Mouse (Mus musculus): ENCODE measurements at regions not wholly inside any gene's neighbourhood (a gene's known extent, or its start where the extent isn't known, plus 50 kb on each side); places are given as distances from the start of the nearest gene placed in this dataset.
A peak's percentile ranks its signal among the peaks of the same experiment; 100 is the strongest.
"Not testable (repeated sequence)": the region's sequence is repeated elsewhere in the genome, so short reads cannot be mapped to it uniquely, and the experiment has no call there.

GRCm38 (mm10) chr6:37707671-37708070, 162.9 kb upstream of the Trim24 start:
- not testable (repeated sequence) for H3K4me1 ChIP-seq

GRCm38 (mm10) chr6:37711766-37712165, 158.8 kb upstream of the Trim24 start:
- Histone ChIP-seq H3K9me3 (peaks cover 5% of the 10 kb centered on the region; the same call in 1 of the 2 replicates), H3K27me3 (replicated peaks; ENCODE audit: low read depth, poor library complexity, severe bottlenecking) (no peaks in the 10 kb centered on the region), H3K27ac (replicated peaks) (no peak overlapping the region), H3K4me3 (no peak overlapping the region), H3K36me3 (replicated peaks) (no peaks in the 10 kb centered on the region), H3K4me1 (peaks cover 7% of the 10 kb centered on the region)
- 81% methylated on average over 1 of the region's 1 CpGs for WGBS
- DNase-seq (ENCODE audit: low spot score), result no peak

More at GRCm38 (mm10) chr6:37707671-37708070, 162.9 kb upstream of the Trim24 start:
- H3K4me3 ChIP-seq; H3K27me3 ChIP-seq (replicated peaks; ENCODE audit: low read depth, poor library complexity, severe bottlenecking); H3K27ac ChIP-seq (replicated peaks); H3K36me3 ChIP-seq (replicated peaks); DNase-seq (ENCODE audit: low spot score); H3K9me3 ChIP-seq: not testable (repeated sequence)
- 75% methylated on average over 1 of the region's 1 CpGs for WGBS

DNA sequence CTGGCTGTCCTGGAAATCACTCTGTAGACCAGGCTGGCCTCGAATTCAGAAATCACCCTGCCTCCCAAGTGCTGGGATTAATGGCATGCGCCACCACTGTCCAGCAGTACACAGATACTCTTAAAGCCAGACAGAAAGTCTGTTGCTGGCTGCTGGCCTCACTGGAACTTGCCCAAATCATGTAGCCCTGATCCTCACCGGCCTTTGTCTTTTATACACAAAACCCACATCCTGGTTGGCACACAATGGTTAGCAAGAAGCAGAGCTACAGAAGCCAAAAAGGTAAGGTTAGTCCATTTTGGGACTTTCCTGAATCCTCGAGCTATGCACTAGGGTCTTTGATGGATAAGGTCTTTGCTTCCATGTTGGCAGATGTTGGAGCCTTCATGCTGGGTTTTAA, 157.2 kb upstream of the Trim24 start:
- no peaks in the 10 kb centered on the region for H3K9me3 ChIP-seq
- no peaks in the 10 kb centered on the region for H3K27me3 ChIP-seq (replicated peaks; ENCODE audit: low read depth, poor library complexity, severe bottlenecking)
- no peak overlapping the region for H3K4me3 ChIP-seq
- no peak for DNase-seq (ENCODE audit: low spot score)
- no peak overlapping the region for H3K27ac ChIP-seq (replicated peaks)
- no peaks in the 10 kb centered on the region for H3K36me3 ChIP-seq (replicated peaks)
- peaks cover 7% of the 10 kb centered on the region for H3K4me1 ChIP-seq
- 86% methylated on average over 4 of the region's 4 CpGs for WGBS

GRCm38 (mm10) chr6:37714223-37714928, 156.2 kb upstream of the Trim24 start:
- 23% methylated on average over 6 of the region's 6 CpGs for WGBS
- Histone ChIP-seq H3K27me3 (replicated peaks; ENCODE audit: low read depth, poor library complexity, severe bottlenecking) (no peaks in the 10 kb centered on the region), H3K9me3 (no peaks in the 10 kb centered on the region), H3K36me3 (replicated peaks) (no peaks in the 10 kb centered on the region), H3K4me1 (peaks cover 7% of the 10 kb centered on the region), H3K27ac (replicated peaks) (0 out of 2 replicates have a peak overlapping the region, but pooled peaks have one; percentile 20), H3K4me3 (no peak overlapping the region)
- DNase-seq (ENCODE audit: low spot score), result peak; percentile 8

DNA sequence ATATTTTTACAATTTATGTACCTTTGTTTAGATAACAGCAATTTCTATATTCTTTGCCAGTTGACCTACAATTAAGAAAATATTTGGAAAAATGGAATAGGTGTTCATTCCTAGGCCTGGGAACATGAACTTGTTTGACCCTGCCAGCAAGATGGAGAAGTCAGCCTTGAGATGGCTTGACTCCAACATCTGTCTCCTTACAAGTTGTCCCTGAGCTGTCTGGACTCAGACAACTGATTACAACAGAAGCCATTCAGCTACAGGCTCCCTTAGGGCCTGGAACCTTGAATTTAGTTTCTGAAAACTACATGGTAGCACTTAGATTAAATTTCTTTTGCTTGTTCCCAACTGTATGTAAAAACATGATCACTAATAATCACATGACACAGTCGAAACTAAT, 148.9 kb upstream of the Trim24 start:
- 80% methylated on average over 1 of the region's 1 CpGs for WGBS
- no peak for DNase-seq (ENCODE audit: low spot score)

DNA sequence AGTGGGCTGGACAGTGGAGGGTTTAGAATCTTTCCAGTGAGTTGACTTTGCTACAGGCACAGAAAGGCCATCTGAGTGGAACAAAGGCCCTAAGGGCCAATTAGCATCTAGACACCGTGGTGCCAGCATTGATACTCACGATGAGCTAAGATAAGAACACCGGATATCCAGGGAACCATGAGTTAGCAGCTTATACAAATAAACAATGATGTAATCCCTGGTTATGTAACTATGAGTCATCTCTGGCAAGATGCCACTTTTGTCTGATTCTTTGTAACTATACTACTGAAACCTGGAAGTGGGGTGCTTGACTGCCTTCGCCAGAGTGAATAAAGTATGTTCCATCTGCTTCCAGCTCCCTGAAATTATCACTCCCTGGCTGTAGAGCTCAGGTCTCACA, 147.3 kb upstream of the Trim24 start:
- H3K9me3 ChIP-seq, result no peaks in the 10 kb centered on the region
- no peak overlapping the region for H3K27ac ChIP-seq (replicated peaks)
- DNase-seq (ENCODE audit: low spot score), result no peak
- WGBS, result 68% methylated on average over 4 of the region's 4 CpGs
- H3K36me3 ChIP-seq (replicated peaks), result no peaks in the 10 kb centered on the region
- H3K4me3 ChIP-seq, result no peak overlapping the region
- H3K4me1 ChIP-seq, result no peaks in the 10 kb centered on the region
- H3K27me3 ChIP-seq (replicated peaks; ENCODE audit: low read depth, poor library complexity, severe bottlenecking), result no peaks in the 10 kb centered on the region

More for the DNA sequence above, 148.9 kb upstream of the Trim24 start:
- H3K4me1 ChIP-seq, result no peaks in the 10 kb centered on the region
- no peak overlapping the region for H3K27ac ChIP-seq (replicated peaks)
- H3K4me3 ChIP-seq, result no peak overlapping the region
- no peaks in the 10 kb centered on the region for H3K27me3 ChIP-seq (replicated peaks; ENCODE audit: low read depth, poor library complexity, severe bottlenecking)
- no peaks in the 10 kb centered on the region for H3K36me3 ChIP-seq (replicated peaks)
- no peaks in the 10 kb centered on the region for H3K9me3 ChIP-seq

- Histone ChIP-seq H3K4me1 (no peaks in the 10 kb centered on the region), H3K27me3 (replicated peaks; ENCODE audit: low read depth, poor library complexity, severe bottlenecking) (no peaks in the 10 kb centered on the region), H3K27ac (replicated peaks) (no peak overlapping the region), H3K4me3 (no peak overlapping the region), H3K9me3 (no peaks in the 10 kb centered on the region), H3K36me3 (replicated peaks) (no peaks in the 10 kb centered on the region)
- DNase-seq (ENCODE audit: low spot score), result no peak
- 91% methylated on average over 5 of the region's 5 CpGs for WGBS
Observed at GRCm38 (mm10) chr6:37724240-37724639, 146.4 kb upstream of the Trim24 start.

- Histone ChIP-seq H3K36me3 (replicated peaks) (no peaks in the 10 kb centered on the region), H3K27ac (replicated peaks) (no peak overlapping the region), H3K27me3 (replicated peaks; ENCODE audit: low read depth, poor library complexity, severe bottlenecking) (no peaks in the 10 kb centered on the region), H3K9me3 (no peaks in the 10 kb centered on the region), H3K4me3 (no peak overlapping the region), H3K4me1 (peaks cover 15% of the 10 kb centered on the region)
- DNase-seq (ENCODE audit: low spot score), result no peak
- 92% methylated on average over 2 of the region's 2 CpGs for WGBS
Observed at GRCm38 (mm10) chr6:37728621-37729020, 142.0 kb upstream of the Trim24 start.

DNA sequence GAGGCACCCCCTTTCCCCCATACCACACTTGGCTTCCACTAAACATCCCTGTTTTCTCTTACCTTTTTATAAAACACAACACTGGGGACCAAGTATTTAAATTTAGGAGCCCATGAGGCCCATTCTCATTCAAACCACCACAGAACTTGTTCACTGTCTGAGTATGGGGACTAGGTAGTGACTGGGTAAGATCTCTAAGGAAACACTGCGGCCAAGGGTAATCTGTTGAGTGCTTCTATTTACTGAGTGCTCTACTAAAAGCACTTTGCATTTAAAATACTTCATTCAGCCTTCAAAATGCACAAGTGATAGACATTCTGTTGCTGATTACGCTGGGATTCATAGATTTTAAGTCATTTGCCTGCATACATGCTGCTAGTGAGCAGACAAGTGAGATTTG, 141.4 kb upstream of the Trim24 start:
- no peak for DNase-seq (ENCODE audit: low spot score)
- 94% methylated on average over 2 of the region's 2 CpGs for WGBS
- Histone ChIP-seq H3K9me3 (no peaks in the 10 kb centered on the region), H3K4me3 (no peak overlapping the region), H3K27ac (replicated peaks) (no peak overlapping the region), H3K27me3 (replicated peaks; ENCODE audit: low read depth, poor library complexity, severe bottlenecking) (no peaks in the 10 kb centered on the region), H3K4me1 (peaks cover 15% of the 10 kb centered on the region), H3K36me3 (replicated peaks) (no peaks in the 10 kb centered on the region)

DNA sequence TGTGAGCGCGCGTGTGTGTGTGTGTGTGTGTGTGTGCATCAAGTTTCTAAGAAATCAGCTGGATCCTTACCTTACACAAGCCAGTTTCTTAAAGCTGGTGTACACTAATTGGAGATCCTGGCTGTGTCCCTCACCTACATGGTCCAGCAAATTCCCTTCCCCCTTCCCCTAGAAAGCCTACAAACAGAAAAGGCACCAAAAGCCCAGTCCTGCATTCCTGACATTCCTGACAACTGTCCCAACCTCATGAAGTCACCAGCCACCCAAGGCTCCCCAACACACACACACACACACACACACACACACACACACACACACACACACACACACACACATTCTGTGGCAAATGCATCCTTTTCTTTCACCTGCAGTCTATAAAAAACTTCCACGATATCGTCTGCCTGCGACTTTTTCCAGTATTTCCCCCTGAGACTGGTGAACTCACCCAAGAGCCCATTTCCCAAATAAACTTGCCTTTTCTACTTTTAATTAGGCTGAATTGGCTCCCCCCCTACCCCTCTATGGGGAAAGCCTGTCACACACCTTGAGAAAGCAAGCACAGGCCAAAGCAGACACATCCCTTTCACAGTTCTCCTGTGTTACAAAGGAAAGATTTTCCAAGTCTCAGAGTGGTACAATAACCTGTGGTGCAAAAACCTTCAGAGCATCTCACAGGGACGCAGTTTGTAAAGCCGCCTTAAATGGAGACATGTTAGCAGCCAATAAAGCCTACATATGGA, 139.9 kb upstream of the Trim24 start:
- H3K27ac ChIP-seq (replicated peaks), result 0 out of 2 replicates have a peak overlapping the region, but pooled peaks have one; percentile 48
- DNase-seq (ENCODE audit: low spot score), result peak; percentile 20
- WGBS, result 67% methylated on average over 8 of the region's 8 CpGs

GRCm38 (mm10) chr6:37732385-37732784, 138.2 kb upstream of the Trim24 start:
- no peaks in the 10 kb centered on the region for H3K27me3 ChIP-seq (replicated peaks; ENCODE audit: low read depth, poor library complexity, severe bottlenecking)
- DNase-seq (ENCODE audit: low spot score), result peak; percentile 44
- peaks cover 15% of the 10 kb centered on the region for H3K4me1 ChIP-seq
- no peaks in the 10 kb centered on the region for H3K36me3 ChIP-seq (replicated peaks)
- no peak overlapping the region; the same call in 1 of the 2 replicates for H3K27ac ChIP-seq (replicated peaks)
- H3K9me3 ChIP-seq, result no peaks in the 10 kb centered on the region
- 49% methylated on average over 10 of the region's 10 CpGs for WGBS
- no peak overlapping the region for H3K4me3 ChIP-seq

More for the DNA sequence above, 139.9 kb upstream of the Trim24 start:
- H3K4me3 ChIP-seq, result no peak overlapping the region
- H3K27me3 ChIP-seq (replicated peaks; ENCODE audit: low read depth, poor library complexity, severe bottlenecking), result no peaks in the 10 kb centered on the region
- peaks cover 15% of the 10 kb centered on the region for H3K4me1 ChIP-seq
- no peaks in the 10 kb centered on the region for H3K36me3 ChIP-seq (replicated peaks)
- no peaks in the 10 kb centered on the region for H3K9me3 ChIP-seq

- 85% methylated on average over 4 of the region's 4 CpGs for WGBS
- no peak for DNase-seq (ENCODE audit: low spot score)
- no peaks in the 10 kb centered on the region for H3K27me3 ChIP-seq (replicated peaks; ENCODE audit: low read depth, poor library complexity, severe bottlenecking)
- peaks cover 4% of the 10 kb centered on the region; the same call in 1 of the 2 replicates for H3K9me3 ChIP-seq
- H3K36me3 ChIP-seq (replicated peaks), result no peaks in the 10 kb centered on the region
- H3K27ac ChIP-seq (replicated peaks), result no peak overlapping the region
- H3K4me1 ChIP-seq, result peaks cover 13% of the 10 kb centered on the region
- no peak overlapping the region for H3K4me3 ChIP-seq
Observed at GRCm38 (mm10) chr6:37735288-37735961, 135.2 kb upstream of the Trim24 start.

Measured in embryonic facial prominence, embryonic 10.5 days (tissue).